Mouse (Mus musculus) limb, embryonic 12.5 days (tissue): Measurements from ENCODE around the gene Ccdc97. TPM values are rescaled to one million over a fixed set of nuclear protein-coding genes. Genes with fewer than 3 reads are reported as not detected.

ENCODE experiments used
- ATAC-seq: fragments of 200-750 bp; cut with Nextera tagmentation; 2 replicates; pipeline ENCODE4 v1.8.0; 2017; ENCODE audit warnings: low read depth, moderate TSS enrichment; ENCODE audit not compliant: insufficient number of reproducible peaks, insufficient read depth, low FRiP score, low TSS enrichment
- H3K27ac ChIP-seq: fragments of 300-500 bp; sonication (generic); 2 replicates; pipeline ENCODE4 v1.5.1; 2016; ENCODE audit warnings: mild to moderate bottlenecking, moderate library complexity
- H3K27me3 ChIP-seq: fragments of 300-500 bp; sonication (generic); 2 replicates; pipeline ENCODE4 v1.6.1; 2016; ENCODE audit warnings: mild to moderate bottlenecking, moderate library complexity
- H3K36me3 ChIP-seq: fragments of 300-500 bp; sonication (generic); 2 replicates; pipeline ENCODE4 v1.6.1; 2016; ENCODE audit warnings: mild to moderate bottlenecking, moderate library complexity
- H3K4me1 ChIP-seq: fragments of 300-500 bp; sonication (generic); replicated peaks from 2 replicates; pipeline ENCODE4 v1.6.1; 2016
- H3K4me2 ChIP-seq: fragments of 300-500 bp; sonication (generic); 2 replicates; pipeline ENCODE4 v1.6.1; 2016; ENCODE audit warnings: mild to moderate bottlenecking, moderate library complexity
- H3K4me3 ChIP-seq: fragments of 300-500 bp; sonication (generic); replicated peaks from 2 replicates; pipeline ENCODE4 v1.5.1; 2016; ENCODE audit warnings: mild to moderate bottlenecking
- H3K9ac ChIP-seq: fragments of 300-500 bp; sonication (generic); replicated peaks from 2 replicates; pipeline ENCODE4 v1.6.1; 2016; ENCODE audit warnings: mild to moderate bottlenecking, moderate library complexity
- H3K9me3 ChIP-seq: fragments of 300-500 bp; sonication (generic); 2 replicates; pipeline ENCODE4 v1.6.1; 2016; ENCODE audit warnings: mild to moderate bottlenecking, moderate library complexity
- WGBS: fragments of 180-500 bp; shearing (Covaris S2); methylation state at CpG from one replicate; pipeline ENCODE4 v1.1.7; 2016; 5-methylcytosine and 5-hydroxymethylcytosine counted together
- polyA plus RNA-seq: library from polyadenylated mRNA; unstranded; fragments of >200 nt; fragmentation: Nextera tagmentation; extraction: Ambion mirVana; gene quantifications from 2 replicates; pipeline ENCODE4 v1.2.1, GENCODE M21; 2016

Ccdc97 gene
- 20.6 and 23.6 TPM in 2 replicates for polyA plus RNA-seq

DNA sequence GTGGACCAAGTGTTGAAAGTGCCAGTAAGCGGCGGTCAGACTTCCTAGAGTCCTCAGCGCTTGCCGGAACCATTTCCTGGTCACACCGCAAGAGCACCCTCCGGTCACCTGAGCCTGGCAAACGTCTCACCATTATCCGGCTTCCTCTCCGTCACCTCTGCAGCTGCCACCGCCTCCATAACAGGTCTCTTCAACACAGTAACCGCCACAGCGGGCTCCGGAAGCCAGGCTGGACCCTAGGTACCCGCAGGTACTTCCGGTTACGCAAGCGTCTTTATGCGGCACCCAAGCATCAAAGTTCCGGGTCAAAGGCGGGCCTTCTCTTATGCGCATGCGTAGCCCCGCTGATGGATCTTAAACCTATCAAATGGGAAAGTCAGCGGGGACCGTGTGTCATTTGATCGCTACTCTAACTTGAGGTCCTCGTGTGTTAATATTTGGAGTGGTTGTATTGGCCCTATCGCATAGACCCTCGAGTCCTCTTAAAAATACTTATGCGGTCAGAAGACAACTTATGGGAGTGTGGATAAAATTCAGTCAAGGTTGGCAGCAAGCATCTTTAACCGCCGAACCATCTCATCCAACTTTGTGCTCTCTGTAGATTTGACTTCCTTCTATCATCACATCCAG, at the start of gene Ccdc97:
Gene Ccdc97 (minus strand): TSS at position 301 of the 630 bp plus-strand sequence.
- Histone ChIP-seq H3K9me3 (no peaks in the 10 kb centered on the region), H3K9ac (peak within 1 kb of the TSS; percentile 73), H3K27me3 (no peaks in the 10 kb centered on the region), H3K4me1 (peaks cover 18% of the 10 kb centered on the region), H3K4me2 (peak within 1 kb of the TSS; percentile 85), H3K27ac (peak within 1 kb of the TSS; percentile 80), H3K36me3 (peaks cover 61% of the 10 kb centered on the region), H3K4me3 (peak within 1 kb of the TSS; percentile 71)
- peak; percentile 60 for ATAC-seq
- WGBS: 5% methylated on average over 32 of the region's 32 CpGs

DNA sequence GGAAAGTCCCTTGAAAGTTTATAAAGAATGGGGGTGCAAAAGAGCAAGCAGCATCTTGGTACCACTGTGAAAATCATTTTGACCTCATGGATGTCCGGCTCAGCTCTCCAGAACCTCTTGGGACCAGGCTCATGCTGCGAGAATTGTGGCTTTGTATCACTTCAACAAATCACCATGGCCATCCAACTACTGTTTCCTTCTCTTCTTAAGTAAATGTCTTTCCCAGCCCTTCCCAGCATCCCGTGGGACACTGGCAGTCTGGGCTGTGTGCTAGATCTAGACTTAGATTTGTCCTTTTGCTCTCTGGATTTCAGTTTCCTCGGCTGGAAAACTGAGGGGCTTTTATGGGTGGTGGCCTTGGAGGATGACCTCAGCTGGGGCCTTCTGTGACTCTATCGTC, 49.3 kb upstream of the Ccdc97 start:
- Histone ChIP-seq H3K9ac (no peak overlapping the region), H3K27ac (no peak overlapping the region), H3K4me1 (no peaks in the 10 kb centered on the region), H3K4me3 (no peak overlapping the region), H3K9me3 (no peaks in the 10 kb centered on the region), H3K36me3 (peaks cover 99% of the 10 kb centered on the region), H3K4me2 (no peak overlapping the region), H3K27me3 (no peaks in the 10 kb centered on the region)
- no peak for ATAC-seq
- 87% methylated on average over 5 of the region's 5 CpGs for WGBS

DNA sequence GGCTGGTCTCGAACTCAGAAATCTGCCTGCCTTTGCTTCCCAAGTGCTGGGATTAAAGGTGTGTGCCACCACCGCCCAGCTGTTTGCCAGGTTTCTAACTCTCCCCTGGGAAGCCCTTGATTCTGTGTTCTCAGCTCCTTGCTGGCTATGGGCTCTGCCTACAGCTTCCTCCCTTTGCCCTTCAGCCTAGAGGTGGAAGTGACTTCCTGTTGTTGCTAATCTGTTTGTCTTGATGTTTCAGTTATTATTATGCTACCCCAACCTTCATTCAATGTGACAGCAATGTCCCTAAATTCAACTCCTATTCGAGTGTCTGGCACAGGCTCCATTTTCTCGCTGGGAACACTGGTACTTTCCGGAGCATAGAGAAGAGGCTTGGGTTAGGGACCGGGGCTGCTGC, 47.2 kb upstream of the Ccdc97 start:
- ATAC-seq: no peak
- no peak overlapping the region for H3K9ac ChIP-seq
- peaks cover 98% of the 10 kb centered on the region for H3K36me3 ChIP-seq
- no peaks in the 10 kb centered on the region for H3K27me3 ChIP-seq
- no peaks in the 10 kb centered on the region for H3K9me3 ChIP-seq
- WGBS: 84% methylated on average over 6 of the region's 6 CpGs
- no peak overlapping the region for H3K27ac ChIP-seq
- no peak overlapping the region for H3K4me2 ChIP-seq
- H3K4me3 ChIP-seq: no peak overlapping the region
- no peaks in the 10 kb centered on the region for H3K4me1 ChIP-seq

DNA sequence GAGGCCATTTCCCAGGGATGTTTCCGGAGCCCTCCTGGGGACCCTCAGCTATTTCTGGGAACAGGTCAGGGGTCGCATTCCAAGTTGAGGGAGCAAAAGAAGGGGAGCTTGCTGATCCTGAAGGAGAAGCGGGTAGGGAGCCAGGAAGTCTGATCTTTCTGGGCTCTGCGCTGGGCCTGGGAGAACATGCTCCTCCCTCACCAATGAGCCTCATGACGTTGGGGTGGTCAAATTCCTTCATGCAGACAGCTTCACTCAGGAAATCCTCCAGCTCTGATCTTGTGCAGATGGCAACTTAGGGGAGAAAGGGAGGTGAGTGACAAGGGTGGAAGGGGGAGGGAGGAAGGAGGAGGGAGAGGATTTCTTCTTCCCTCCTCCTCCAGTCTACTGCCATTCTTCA, 45.3 kb upstream of the Ccdc97 start:
- ATAC-seq: no peak
- no peak overlapping the region for H3K4me2 ChIP-seq
- H3K4me1 ChIP-seq: no peaks in the 10 kb centered on the region
- peaks cover 93% of the 10 kb centered on the region for H3K36me3 ChIP-seq
- WGBS: 59% methylated on average over 5 of the region's 5 CpGs
- H3K9me3 ChIP-seq: no peaks in the 10 kb centered on the region
- H3K27me3 ChIP-seq: no peaks in the 10 kb centered on the region
- H3K4me3 ChIP-seq: no peak overlapping the region
- no peak overlapping the region for H3K9ac ChIP-seq
- 0 out of 2 replicates have a peak overlapping the region, but pooled peaks have one; percentile 24 for H3K27ac ChIP-seq

DNA sequence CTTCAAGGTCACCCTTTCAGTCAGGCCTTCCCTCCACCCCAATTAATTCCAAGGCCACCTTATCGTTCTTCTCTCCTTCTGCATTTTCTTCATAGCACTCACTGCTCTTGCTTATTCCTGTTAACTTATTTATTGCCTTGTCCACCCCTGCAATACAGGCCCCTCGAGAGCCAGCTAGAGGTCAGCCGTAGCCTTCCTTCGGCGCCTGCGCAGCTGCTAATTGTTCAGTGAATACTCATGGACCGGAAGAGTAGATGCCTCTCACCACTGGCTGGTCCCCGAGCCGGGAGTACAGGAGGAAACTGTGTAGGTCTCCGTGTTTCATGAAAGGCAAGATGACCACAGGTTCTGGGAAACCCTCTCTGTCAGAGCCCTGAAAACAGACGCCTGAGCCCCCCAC, 44.8 kb upstream of the Ccdc97 start:
- Histone ChIP-seq H3K27me3 (no peaks in the 10 kb centered on the region), H3K27ac (0 out of 2 replicates have a peak overlapping the region, but pooled peaks have one; percentile 24), H3K4me2 (no peak overlapping the region), H3K9ac (no peak overlapping the region), H3K9me3 (no peaks in the 10 kb centered on the region), H3K36me3 (peaks cover 91% of the 10 kb centered on the region), H3K4me1 (no peaks in the 10 kb centered on the region), H3K4me3 (no peak overlapping the region)
- ATAC-seq: no peak
- WGBS: 65% methylated on average over 11 of the region's 11 CpGs

DNA sequence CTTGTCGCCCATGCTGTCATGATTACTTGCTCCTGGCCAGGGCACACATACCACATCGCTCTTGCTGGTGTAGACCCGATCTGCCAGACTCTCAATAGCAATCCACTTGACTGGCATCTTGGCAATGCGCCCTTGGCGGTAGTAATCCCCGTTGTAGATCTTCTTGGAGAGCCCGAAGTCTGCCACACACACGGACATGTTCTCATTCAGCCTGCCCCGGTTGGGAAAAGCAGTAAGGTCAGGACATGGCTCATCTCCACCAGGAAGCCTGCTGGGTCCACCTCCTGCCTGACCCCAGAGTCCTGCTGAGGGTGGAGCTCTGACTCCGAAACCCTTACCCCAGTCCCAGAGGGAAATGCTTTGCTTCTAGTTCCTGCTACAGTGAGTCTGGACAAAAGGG, 42.5 kb upstream of the Ccdc97 start:
- 90% methylated on average over 10 of the region's 10 CpGs for WGBS
- Histone ChIP-seq H3K27ac (no peak overlapping the region), H3K27me3 (no peaks in the 10 kb centered on the region), H3K4me2 (no peak overlapping the region), H3K36me3 (peaks cover 73% of the 10 kb centered on the region), H3K4me3 (no peak overlapping the region), H3K9me3 (no peaks in the 10 kb centered on the region), H3K4me1 (no peaks in the 10 kb centered on the region), H3K9ac (no peak overlapping the region)
- no peak for ATAC-seq

DNA sequence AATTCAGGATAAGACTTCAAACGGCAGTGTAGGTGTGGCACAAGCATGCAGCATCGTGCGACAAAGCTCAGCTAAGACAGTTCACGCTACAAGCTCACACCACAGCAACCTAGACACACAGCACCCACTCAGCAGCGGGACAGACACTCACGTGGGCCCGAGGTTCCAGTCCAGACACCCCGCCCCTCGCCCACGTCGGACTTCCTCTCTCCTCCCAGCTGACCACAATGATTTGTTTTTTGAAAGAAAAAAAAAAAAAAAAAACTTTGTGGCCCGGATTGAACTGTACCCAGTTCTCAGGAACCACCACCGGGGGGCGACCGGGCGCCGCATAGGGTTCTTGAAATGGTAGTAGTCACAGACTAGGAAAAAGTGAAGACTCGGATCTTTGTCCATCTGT, 37.1 kb upstream of the Ccdc97 start:
- Histone ChIP-seq H3K4me1 (peaks cover 19% of the 10 kb centered on the region), H3K27ac (peak overlapping the region; percentile 99), H3K27me3 (no peaks in the 10 kb centered on the region), H3K9ac (peak overlapping the region; percentile 54), H3K4me3 (peak overlapping the region; percentile 93), H3K4me2 (peak overlapping the region; percentile 95), H3K36me3 (peaks cover 37% of the 10 kb centered on the region), H3K9me3 (no peaks in the 10 kb centered on the region)
- peak; percentile 49 for ATAC-seq
- WGBS: under 1% methylated on average over 18 of the region's 18 CpGs

DNA sequence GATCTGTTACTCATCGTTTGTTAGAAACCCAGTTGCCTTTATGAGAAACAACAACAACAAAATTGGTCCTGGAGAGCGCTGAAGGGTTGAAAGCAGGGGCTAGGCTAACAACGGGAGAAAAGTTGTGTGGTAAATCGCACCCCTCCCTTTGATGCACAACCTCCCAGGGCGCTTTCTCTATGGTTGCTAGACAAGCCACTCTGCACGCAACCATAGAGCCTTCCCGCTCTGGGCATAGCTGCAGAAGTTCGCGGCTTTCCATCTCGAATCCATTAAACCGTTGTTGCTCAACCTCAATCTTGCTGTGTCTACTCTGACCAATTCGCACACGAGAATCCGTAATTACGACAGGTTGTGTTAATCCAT, 36.6 kb upstream of the Ccdc97 start:
- H3K4me3 ChIP-seq: peak overlapping the region; percentile 93
- peak overlapping the region; percentile 99 for H3K27ac ChIP-seq
- peaks cover 19% of the 10 kb centered on the region for H3K4me1 ChIP-seq
- ATAC-seq: peak; percentile 43
- H3K9me3 ChIP-seq: no peaks in the 10 kb centered on the region
- peaks cover 37% of the 10 kb centered on the region for H3K36me3 ChIP-seq
- peak overlapping the region; percentile 95 for H3K4me2 ChIP-seq
- no peaks in the 10 kb centered on the region for H3K27me3 ChIP-seq
- H3K9ac ChIP-seq: peak overlapping the region; percentile 54
- WGBS: under 1% methylated on average over 15 of the region's 15 CpGs

DNA sequence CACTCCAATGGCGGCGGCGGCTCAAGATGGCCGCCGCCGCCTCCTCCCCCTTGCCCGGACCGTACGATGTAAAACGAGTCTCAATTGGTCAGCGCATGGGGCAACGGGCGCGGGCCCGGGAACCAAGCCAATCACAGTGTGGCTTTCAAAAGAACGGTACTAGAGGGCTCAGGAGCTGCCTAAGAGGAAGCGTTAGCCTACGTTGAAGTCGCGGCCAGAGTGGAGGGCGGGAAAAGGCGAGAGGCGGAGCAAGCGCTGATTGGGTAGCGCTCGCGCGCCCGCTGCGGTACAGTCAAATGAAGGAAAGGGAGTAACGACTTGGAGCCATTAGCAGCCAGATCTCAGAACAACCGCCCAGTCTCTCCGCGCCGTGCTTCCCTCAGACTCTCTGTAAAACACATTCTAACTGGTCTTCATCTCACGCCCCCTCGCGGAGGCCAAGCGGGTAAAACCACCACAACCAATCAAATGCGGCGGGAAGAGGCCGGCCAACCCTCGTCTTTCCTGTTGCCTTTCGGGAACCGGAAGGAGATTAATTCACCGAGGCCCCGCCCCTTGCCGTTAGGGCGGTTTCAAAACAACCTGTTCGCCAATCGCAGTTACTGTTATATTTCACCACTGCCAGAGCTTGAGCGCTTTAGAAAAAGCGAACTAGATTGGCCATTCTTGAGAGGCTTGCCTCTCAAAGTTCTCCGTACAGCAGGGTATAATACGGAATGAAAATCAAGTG, 36.0 kb upstream of the Ccdc97 start, which contains the start of gene Hnrnpul1:
Gene Hnrnpul1 (minus strand): TSS at position 20 of the 730 bp plus-strand sequence.
- H3K4me3 ChIP-seq: peak within 1 kb of the TSS; percentile 93
- H3K27ac ChIP-seq: peak within 1 kb of the TSS; percentile 99
- ATAC-seq: peak; percentile 92
- no peaks in the 10 kb centered on the region for H3K27me3 ChIP-seq
- WGBS: under 1% methylated on average over 55 of the region's 55 CpGs
- peak within 1 kb of the TSS; percentile 95 for H3K4me2 ChIP-seq
- peaks cover 37% of the 10 kb centered on the region for H3K36me3 ChIP-seq
- H3K4me1 ChIP-seq: peaks cover 19% of the 10 kb centered on the region
- H3K9me3 ChIP-seq: no peaks in the 10 kb centered on the region
- peak within 1 kb of the TSS; percentile 97 for H3K9ac ChIP-seq

DNA sequence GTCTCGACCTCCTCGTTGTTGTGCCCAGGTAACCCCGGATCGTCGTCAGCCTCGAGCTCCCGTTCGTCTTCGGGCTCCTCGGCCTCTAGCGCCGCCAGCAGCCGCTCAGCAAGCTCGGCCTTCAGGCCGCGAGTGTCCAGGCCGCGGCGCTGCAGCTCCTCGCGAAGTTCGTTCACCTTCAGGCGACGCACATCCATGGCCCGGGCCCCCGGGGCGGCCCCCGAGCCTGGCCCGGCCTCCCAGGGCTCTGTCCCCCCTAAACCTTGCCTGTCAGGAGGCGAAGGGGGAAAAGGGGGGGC, 35.5 kb upstream of the Ccdc97 start:
- under 1% methylated on average over 30 of the region's 30 CpGs for WGBS
- ATAC-seq: no peak; the same call in 1 of the 2 replicates

DNA sequence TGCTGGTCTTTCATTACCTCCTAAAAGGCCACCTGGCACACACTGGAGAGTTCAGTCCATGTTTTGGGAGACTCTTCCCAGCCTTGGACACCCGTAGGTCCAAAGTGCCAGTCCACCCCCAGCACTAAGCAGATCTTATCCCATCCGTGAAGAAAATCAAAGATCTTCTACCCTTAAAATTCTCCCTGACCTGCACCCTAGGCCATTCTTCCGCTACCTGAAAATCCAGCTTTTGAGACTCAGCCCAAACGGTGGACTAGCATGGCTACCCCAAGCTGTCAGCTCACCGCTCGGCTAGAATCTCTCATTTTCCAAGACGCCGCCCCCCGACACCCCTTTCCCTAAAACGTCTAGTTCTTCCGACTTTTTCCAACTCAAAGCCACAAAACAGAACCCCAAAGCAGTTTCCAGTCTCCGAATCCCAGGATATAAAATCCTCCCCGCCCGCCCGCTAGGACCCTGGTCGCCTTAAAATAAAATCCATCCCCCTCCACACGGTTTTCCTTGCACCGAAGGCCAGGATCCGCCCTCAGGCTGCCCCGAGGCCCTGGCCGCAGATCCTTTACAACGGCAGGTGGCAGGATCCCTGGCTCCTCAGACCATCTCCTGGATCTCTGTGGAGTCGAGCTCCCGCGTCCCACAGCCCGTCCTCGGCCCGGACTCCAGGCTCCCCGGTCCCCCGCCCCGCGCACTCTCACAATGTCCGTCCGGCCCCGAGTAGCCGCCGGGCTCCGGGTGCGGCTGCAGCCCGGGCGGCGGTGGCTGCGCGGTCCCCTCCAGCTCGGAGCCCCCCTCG, 35.0 kb upstream of the Ccdc97 start:
- under 1% methylated on average over 46 of the region's 46 CpGs for WGBS
- Histone ChIP-seq H3K36me3 (peaks cover 44% of the 10 kb centered on the region), H3K27ac (peak overlapping the region; percentile 99), H3K4me2 (peak overlapping the region; percentile 95), H3K4me3 (peak overlapping the region; percentile 93), H3K9me3 (no peaks in the 10 kb centered on the region), H3K4me1 (peaks cover 19% of the 10 kb centered on the region), H3K27me3 (no peaks in the 10 kb centered on the region), H3K9ac (peak overlapping the region; percentile 97)
- ATAC-seq: 0 out of 2 replicates have a peak, but pooled peaks have one; percentile 0

More for the DNA sequence above, 35.5 kb upstream of the Ccdc97 start:
- Histone ChIP-seq H3K27ac (peak overlapping the region; percentile 99), H3K4me3 (peak overlapping the region; percentile 93), H3K27me3 (no peaks in the 10 kb centered on the region), H3K9me3 (no peaks in the 10 kb centered on the region), H3K4me2 (peak overlapping the region; percentile 95), H3K4me1 (peaks cover 19% of the 10 kb centered on the region), H3K36me3 (peaks cover 40% of the 10 kb centered on the region), H3K9ac (peak overlapping the region; percentile 97)
